Mouse (Mus musculus): ENCODE results near the gene Rap1gap2.

DNA sequence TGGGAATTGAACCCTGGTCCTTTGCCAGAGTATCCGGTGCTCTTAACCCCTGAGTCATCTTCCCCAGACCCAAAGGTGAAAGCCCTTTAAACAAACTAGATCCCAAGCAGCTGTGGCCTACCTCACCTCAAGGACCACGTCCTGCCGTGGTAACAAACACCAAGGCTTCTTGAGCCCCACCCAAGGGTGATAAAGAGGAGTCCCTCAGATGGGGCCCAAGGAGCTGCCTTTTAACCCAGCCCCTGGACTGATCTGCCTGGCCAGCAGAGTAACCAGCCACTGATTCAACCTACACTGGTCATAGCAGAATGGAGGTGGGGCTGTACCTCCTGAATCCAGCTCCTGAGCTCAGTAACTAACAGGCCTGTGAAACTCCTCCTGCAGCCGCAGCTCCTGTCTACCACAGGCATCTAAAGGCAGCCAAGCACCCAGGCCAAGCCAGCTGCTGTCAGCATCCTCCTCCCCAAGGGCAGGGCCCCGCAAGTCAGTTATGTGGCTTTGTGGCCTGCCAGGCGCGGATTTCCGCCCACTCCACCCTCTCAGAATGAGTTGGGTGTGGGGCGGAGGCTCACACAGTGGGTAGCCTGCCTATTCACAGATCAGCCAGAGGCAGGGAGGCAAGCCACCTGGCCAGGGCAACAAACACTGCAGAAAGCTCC is 54.9 kb downstream of the Rap1gap2 start:
- TF ChIP-seq GATA1 (IDR thresholded peaks at IDR 0.05; ENCODE audit: borderline replicate concordance, low read length) (no peak), FLI1 (IDR thresholded peaks at IDR 0.05; ENCODE audit: low read length) (no peak)
